Mouse (Mus musculus) layer of hippocampus, adult 2 months (tissue): ENCODE data around the gene Vgll4. TPM values are rescaled to one million over a fixed set of nuclear protein-coding genes. Genes with fewer than 3 reads are reported as not detected.

Source experiments
- DNase-seq, 2 experiments: peaks; one replicate each; pipeline ENCODE4 v3.0.0; 2022; ENCODE audit warnings: low spot score in 2 of 2
- H3K27ac ChIP-seq: fragments of 200-600 bp; 2 replicates; pipeline ENCODE4 v1.8.1; 2022
- H3K4me3 ChIP-seq: fragments of 200-600 bp; 2 replicates; pipeline ENCODE4 v1.8.1; 2022; ENCODE audit warnings: mild to moderate bottlenecking
- CTCF ChIP-seq: fragments of 200-600 bp; conservative IDR thresholded peaks from 2 replicates; pipeline ENCODE4 v1.8.1; 2022; ENCODE audit warnings: antibody characterized with exemption, mild to moderate bottlenecking, moderate library complexity
- total RNA-seq, 2 experiments: library from RNA; stranded (reverse); gene quantifications; 2 replicates each; pipeline ENCODE4 v1.2.3; 2021

Vgll4 gene
- total RNA-seq, 2 experiments from 2014 or later, result 44.2 to 44.8 TPM

- no peak for DNase-seq
- Histone ChIP-seq H3K4me3 (no peak overlapping the region), H3K27ac (no peak overlapping the region)
- no peak for TF ChIP-seq CTCF
These were observed 151.8 kb downstream of the Vgll4 start for GRCm38 (mm10) chr6:114817948-114818347.

GRCm38 (mm10) chr6:114814882-114815650 is 154.7 kb downstream of the Vgll4 start:
- no peak overlapping the region for H3K27ac ChIP-seq
- TF ChIP-seq CTCF, result peak; percentile 49
- DNase-seq, result no peak
- H3K4me3 ChIP-seq, result no peak overlapping the region

GRCm38 (mm10) chr6:114814199-114814881 is 155.5 kb downstream of the Vgll4 start:
- no peak for TF ChIP-seq CTCF
- Histone ChIP-seq H3K27ac (no peak overlapping the region), H3K4me3 (no peak overlapping the region)
- DNase-seq, result no peak

- no peak overlapping the region for H3K27ac ChIP-seq
- H3K4me3 ChIP-seq, result no peak overlapping the region
- TF ChIP-seq CTCF, result no peak
- DNase-seq, result no peak
These were observed 157.0 kb downstream of the Vgll4 start for GRCm38 (mm10) chr6:114812779-114813178.

- Histone ChIP-seq H3K27ac (no peak overlapping the region), H3K4me3 (no peak overlapping the region)
- no peak for TF ChIP-seq CTCF
- peak in 1 of 2 experiments; percentile 19 for DNase-seq
These were observed 157.5 kb downstream of the Vgll4 start for GRCm38 (mm10) chr6:114812322-114812721.

Other genes starting within 250 kb of the Vgll4 start
- gene Tamm41, start 67.9 kb upstream of the Vgll4 start, total RNA-seq, result 10 to 100 TPM; 18.6 to 20.9 TPM
- 100 to 1,000 TPM; 564 to 608 TPM for gene Syn2, start 164.9 kb upstream of the Vgll4 start, total RNA-seq